Mouse (Mus musculus) thymus, adult 18-20 months (tissue): Measurements from ENCODE around the gene Plcb3.

ENCODE experiments used
- DNase-seq, 2 experiments: peaks; one replicate each; pipeline ENCODE4 v3.0.0; 2022; ENCODE audit warnings: mixed read lengths in 2 of 2

The Plcb3 gene

DNA sequence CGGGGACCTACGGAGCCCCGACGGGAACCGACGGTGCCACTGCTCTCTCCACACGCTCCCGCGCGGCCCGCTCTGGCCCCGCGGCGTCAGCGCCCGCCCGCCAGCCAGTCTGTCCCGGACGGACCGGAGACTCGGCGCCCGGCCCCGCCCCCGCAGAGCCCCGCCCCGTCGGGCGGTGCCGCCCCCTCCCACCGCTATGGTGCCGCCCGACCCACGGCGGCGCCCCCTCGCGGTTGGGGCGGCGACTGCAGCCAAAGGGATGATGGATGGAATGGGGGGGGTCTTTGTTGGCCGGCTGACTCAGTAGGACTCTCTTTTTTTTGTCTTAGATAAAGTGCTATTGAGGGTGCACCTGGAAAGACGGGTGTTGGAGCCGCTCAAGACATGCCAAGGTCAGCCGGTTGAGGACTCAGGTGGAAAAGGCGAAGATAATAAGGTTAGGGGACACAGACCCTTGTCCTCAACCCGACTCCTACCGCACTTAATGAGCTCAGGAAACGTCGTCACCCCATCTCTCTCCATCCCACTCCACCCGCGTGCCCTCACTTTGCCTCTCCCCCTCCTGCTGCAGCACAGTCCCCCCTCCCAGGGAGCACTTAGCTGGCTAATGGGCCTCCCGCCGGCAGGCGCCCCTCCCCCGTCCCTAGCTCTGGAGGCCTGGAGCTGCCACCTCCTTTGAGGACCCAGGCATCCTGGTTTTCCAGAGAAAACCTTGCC, 6.4 kb downstream of the Plcb3 start:
- DNase-seq, result peak in 1 of 2 experiments; percentile 46

DNA sequence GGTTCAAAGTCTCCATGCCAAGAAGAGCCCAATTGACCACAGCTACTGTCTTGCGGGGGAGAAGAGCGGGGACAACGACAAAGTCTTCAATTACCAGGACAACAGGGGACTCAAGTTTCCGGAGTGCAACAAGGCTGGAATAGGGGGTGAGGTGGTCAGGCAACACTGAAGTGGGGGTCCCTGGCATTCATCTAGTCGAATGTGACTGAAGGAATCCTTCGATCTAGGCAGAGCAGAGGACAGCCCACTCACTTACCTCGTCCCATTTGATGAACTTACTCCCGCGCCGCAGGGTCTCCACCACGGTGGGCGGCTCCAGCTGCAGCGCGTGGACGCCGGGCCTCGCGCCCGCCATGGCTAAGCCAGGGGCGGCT, 7.0 kb downstream of the Plcb3 start:
- no peak for DNase-seq

DNA sequence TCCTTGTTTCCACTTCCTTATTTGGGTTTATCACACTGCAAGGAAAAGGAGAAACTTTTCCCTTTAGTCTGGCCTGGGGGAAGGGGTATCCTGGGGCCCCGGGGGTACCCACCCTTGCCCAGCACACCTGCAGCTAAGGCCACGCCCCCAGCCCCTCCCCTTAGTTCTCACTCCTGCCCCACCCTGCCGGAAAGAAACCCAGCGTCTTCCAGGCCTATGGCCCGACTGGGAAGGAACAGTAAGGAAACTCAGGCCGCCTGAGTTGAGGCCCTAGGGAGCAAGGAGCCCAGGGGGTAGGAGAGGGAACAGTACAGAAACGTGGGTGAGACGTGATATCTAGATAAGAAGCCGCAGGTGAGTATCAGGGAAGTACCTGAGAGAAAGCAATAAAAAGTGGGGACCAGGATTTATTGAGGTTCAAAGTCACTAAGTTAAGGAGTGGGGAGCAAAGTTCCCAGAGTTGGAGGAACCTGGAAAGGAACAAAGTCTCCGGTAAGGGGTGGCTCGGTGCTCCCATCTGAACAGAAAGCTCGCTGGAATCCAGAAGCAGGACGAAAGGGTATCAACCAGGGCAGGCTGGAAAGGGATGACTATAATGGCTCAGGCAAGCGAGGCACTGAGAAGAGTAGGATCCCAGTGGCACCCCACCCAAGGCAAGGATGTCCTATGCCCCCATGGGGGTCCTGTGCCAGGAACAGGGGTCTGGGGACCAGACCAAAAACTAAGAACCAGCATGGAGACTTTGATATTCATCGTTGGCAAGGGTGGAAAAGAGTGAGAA, 7.6 kb downstream of the Plcb3 start:
- no peak for DNase-seq

DNA sequence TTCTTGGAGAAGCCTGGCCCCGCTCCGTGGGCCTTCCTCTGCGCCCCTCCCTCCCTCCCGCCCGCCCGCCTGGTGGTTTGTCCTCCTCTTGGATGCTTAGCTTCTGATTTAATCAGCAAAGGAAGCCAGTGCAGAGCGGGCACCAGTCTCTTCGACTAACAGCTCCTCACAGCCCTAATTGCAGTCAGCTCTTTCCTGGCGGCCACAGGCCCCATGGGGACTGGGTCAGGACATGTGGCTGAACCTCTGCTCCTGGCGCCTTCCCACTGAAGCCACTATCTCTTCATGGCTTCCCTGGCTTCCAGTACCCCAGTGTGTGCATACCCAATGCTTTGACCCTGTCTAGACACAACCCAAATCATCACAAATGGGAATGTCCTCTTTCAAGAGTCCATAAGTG, 19.8 kb downstream of the Plcb3 start:
- DNase-seq, result no peak

DNA sequence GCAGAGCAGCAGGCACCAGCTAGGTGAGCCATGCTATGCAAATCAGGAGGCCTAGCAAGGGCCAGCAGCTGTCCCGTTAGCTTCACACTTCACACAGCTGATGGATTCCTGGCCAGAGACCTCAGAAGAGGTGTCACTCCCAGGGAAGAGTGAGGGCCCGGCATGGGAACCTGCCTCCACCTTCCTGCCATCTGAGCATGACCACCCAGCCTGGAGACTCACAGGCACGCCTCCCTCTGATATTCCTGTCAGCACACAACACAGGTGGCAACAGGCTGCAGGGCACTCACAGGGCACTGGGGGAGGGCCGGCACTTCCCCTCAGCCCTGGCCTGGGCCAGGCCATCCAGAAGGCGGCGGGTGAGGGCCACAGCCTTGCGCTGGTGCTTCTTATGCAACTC, 20.8 kb downstream of the Plcb3 start:
- DNase-seq, result no peak

DNA sequence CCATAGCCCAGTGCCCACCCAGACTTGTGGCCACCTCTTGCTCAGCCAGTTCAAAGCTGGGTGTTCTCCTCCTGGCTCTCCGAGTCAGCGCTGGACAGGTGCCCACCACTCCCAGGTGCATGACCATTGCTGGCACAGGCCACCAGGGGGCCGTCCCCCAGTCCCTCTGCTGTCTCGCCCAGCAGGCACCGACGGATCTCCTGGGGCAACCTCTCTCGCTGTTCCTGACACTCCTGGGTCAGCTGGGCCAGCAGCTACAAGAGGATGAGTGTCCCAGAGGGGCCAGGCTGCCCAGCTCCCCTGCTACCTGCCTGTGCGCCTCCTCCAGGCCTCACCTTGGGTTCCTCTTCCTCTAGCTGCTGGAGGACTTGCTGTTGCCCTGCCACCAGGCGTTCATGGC, 22.2 kb downstream of the Plcb3 start:
- DNase-seq, result peak in 1 of 2 experiments; percentile 34

DNA sequence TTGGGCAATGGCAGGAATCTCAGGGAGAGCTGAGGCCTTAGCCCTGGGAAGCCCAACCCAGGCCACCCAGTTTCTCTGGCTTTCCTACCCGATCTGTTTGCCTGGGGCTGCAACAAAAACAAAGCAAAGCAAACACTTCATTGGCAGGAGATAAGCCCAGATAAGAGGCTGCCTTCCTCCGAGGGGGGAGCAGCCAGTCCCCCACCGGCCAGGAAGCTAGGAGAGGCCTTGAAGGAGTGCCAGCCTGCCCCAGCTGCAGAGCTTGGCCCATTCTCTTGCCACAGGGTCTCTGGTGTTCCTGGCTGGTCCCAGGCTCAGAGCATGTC, 23.6 kb downstream of the Plcb3 start:
- DNase-seq, result peak in 1 of 2 experiments; percentile 47

DNA sequence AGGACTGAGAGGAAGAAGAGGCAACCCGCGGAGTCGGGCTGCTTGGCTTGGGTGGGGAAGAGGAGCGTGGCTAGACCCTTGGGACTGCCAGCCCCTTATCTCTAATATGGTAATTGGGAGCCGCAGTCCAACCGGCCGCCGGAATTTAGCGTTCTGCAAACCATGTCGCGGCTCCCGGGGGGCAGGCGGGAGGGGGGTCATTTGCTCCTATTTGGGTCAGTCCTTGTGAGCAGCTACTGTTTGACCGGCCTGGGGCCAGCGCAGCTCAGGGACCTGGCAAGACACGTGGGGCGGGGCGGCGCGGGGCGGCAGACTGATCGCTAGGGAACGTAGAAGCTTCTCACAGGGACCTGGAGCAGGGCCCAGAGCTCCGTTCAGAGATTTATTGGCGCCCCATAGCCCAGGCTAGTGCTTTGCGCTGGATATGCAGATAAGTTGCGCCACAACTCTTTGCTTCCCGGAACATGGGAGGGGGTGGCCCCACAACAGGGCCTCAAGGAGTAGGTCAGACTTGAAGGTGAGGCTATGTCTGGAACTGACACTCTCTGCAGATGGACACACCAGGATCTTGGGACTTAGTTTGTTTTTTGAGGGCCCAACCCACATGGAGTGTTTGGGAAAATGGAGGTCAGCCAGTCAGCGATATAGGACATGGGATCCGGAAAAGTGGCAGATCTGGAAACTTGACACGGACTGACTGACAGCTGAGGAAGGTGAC, 24.1 kb downstream of the Plcb3 start:
- DNase-seq, result peak; percentile 48 to 54

DNA sequence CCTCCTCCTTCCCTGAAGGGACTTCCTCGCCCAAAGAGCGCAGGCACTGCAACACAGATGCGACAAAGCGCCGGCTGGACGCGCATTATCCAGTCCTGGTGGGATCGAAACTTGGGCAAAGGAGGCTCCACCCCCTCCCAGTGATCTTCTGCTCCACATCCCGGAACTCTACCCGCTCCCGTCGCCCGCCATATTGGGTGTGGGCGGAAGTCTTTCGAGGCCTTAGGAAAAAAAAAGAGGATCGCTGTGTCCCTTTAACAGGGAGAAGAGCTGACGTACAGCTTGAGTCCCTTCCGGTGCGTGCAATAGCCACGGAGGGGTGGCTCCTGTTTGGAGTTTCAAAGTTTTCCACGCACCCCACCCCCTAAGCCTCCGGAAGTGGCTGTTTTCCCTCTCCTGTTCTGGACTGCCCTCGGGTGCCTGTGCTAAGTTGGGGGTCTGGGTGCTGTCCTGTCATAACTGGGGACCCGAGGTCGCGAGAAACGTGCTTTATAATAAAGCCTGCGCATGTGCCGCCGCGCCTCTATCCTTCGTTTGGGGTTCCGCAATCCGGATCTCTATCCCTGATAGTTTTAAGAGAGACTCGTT, 24.8 kb downstream of the Plcb3 start:
- DNase-seq, result peak; percentile 73 to 82

DNA sequence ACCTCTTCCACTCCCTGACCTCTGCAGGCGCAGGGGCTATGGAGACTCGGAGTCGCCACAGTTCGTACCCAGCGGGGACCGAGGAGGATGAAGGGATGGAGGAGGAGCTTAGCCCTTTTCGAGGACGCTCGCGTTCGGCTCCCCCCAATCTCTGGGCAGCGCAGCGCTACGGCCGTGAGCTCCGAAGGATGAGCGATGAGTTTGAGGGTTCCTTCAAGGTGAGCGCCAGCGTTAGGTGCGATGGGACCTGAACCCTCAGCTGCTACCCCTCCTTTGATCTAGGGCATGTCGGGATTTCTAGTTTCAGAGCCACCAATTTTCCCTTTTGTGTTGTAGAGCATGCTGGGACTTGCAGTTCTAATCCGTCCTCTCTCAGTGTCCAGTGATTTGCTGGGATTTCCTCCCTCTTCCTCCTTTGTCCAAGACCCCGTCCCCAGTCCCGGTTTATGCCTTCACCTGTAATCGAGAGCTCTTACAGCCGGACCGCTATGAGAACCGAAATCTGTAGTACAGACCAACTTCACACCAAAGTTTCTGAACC, 25.6 kb downstream of the Plcb3 start:
- peak; percentile 36 to 48 for DNase-seq

DNA sequence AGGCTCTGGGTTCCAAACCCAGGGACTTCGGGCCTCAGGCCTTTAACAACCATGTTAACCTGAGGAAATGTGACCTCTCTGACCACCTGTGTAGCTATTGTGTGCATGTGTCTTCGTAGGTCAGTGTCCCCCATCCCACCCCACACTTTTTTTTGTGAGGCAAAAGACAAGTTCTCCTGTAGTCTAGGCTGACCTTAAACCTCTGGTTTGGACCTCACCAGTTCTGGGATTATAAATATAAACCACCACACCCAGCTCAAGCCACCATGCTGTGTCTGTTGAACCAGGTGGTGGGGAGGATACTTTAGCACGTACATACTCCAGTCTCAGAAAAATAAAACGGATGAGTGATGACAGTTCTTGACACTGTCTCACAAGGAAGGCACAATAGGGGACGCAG, 26.3 kb downstream of the Plcb3 start:
- no peak for DNase-seq

DNA sequence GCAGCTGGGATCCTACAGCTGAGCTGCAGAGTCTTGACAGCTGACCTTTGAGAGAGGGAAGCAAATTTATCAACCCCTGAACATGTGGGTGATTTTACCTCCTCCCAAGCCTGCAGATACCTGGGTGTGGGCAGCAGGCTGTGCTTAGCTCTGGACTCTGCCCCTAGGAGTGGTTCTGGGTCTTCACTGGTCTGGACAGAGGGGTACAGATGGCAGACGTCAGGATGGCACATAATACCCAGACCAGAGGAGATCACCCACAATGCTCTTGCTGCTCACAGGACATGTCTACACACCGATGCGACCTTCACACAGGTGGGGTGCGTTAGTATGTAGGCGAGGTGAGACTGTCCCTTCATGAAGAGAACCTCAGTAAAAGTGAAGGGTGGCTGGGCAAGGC, 26.7 kb downstream of the Plcb3 start:
- peak in 1 of 2 experiments; percentile 5 for DNase-seq

DNA sequence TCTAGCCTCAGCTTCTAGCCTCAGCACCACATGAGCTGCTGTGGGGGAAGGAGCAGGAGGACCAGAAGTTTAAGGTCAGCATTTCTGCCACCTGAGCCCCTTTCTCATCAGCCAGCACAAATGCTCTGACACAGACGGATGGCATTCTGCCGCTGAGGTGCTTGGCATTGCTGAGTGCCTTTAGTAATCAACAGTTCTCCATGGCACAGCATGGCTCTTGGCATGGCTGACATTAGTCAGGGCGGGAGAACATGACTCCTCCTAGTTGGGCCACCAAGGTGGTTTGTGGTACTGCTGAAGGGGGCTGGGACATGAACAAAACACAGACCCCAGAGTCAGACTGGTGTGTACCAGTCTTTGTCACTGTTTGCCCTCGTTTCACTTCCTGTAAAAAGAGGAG, 28.1 kb downstream of the Plcb3 start:
- DNase-seq, result no peak

DNA sequence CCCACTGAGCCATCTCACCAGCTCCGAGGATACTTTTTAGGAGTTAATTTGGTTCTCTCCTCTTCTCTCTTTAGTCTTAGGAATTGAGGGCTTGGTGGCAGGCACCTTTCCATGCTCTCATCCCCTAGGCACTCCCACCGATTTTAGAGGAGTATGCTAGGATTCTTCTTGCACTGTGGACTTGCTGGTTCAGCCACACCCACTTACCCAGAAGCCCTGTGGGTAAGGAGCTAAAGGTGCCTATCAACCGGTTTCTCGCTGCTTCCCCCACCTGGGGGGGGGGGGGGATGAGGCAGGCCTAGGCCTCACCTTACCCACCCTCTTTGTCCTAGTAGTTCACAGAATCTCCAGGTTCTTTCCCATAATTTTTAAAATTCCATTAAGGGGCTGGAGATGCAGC, 28.5 kb downstream of the Plcb3 start:
- DNase-seq, result no peak

DNA sequence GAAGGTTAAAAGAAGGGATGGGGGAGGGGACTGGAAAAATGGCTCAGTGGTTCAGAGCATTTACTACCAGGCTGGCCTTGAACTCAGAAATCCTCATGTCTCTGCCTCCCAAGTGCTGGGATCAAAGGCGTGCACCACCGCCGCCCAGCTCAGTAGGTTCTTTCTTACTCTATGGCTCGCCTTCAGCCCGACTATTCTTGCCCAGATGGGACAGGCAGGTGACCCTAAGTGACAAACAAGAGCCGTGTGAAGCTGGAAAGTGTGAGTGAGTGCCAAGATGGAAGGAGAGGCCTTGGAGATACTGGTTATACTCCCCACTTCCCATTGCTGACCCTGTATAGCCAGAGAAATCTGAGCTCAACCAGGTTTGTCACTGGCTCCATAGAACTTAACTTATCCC, 32.6 kb downstream of the Plcb3 start:
- peak in 1 of 2 experiments; percentile 8 for DNase-seq

DNA sequence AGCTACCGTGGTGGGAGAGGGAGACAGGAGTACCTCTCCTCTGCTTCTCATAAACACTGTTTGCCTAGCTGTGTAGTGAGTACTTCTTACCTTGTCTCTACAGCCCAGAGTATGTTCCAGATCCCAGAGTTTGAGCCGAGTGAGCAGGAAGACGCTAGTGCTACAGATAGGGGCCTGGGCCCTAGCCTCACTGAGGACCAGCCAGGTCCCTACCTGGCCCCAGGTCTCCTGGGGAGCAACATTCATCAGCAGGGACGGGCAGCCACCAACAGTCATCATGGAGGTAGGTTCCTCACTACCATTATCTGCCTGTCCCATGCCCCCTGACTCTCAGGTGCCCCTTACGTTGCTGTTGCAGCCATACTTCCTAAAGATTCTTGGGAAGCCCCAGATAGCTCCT, 33.5 kb downstream of the Plcb3 start:
- DNase-seq, result peak in 1 of 2 experiments; percentile 24

DNA sequence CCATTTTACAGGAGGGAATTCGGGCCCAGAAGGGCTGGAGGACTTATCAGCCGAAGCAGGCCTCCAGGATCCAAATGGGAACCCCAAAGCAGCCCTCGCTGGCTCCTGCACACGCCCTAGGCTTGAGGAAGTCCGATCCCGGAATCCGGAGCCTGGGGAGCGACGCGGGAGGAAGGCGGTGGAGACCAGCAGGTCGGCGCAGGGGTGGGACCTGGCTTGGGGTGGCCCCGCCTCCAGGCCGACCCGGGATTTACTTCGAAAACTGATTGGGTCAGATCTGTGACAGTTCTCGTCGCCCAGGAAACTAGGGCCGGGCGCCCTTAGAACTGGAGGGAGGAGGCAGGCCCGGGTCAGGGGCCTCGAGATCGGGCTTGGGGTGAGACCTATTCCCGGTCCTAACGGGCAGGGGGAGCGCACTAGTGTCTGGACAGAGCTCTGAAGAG, 34.0 kb downstream of the Plcb3 start, which contains the start of gene Gpr137:
TSS of gene Gpr137 (minus strand) at position 232 of the 443 bp plus-strand sequence.
- DNase-seq, result peak; percentile 95 to 96

DNA sequence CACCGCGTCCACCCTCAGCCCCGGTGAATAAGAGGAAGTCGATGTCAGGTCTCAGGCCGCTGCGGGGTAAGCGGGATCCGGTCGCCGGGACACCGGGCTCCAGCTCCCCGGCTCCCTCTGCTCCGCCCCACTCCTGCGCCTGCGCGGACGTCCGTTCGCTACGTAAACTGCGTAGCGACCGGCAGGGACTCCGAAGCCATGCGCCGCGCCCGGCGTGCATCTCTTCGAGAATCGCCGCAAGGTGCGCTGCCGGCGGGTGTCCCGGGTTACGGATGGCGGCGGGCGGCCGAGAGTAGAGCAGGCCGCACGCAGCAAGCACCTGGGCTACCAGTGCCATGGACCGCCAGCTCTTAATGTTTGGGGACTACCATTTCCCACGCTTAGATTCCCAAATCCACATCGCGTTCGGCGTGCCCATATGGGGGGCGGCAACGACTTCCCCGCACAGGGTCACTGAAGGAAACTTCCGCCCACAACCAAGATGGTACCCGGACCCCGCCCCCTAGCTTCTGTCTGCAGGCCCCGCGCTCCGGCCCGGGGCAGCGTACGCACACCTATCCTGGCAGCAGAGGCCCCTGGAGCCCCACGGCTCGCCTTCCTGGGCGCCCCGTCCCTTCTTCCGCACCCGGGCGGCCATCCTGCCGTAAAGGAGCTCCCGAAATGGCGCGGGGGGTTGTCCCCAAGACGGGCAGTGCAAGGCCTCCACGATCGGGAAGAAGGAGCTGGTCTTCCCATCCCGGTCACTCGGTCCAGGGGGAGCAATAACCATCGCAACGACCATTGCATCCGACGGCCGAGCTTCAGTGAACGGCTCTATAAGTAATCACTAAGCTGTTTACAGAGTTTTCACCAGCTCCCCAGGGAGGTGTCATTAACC, 34.7 kb downstream of the Plcb3 start, which contains the start of gene Bad:
TSS of gene Bad (plus strand) at position 490 of the 877 bp plus-strand sequence.
- DNase-seq, result peak; percentile 86 to 88

DNA sequence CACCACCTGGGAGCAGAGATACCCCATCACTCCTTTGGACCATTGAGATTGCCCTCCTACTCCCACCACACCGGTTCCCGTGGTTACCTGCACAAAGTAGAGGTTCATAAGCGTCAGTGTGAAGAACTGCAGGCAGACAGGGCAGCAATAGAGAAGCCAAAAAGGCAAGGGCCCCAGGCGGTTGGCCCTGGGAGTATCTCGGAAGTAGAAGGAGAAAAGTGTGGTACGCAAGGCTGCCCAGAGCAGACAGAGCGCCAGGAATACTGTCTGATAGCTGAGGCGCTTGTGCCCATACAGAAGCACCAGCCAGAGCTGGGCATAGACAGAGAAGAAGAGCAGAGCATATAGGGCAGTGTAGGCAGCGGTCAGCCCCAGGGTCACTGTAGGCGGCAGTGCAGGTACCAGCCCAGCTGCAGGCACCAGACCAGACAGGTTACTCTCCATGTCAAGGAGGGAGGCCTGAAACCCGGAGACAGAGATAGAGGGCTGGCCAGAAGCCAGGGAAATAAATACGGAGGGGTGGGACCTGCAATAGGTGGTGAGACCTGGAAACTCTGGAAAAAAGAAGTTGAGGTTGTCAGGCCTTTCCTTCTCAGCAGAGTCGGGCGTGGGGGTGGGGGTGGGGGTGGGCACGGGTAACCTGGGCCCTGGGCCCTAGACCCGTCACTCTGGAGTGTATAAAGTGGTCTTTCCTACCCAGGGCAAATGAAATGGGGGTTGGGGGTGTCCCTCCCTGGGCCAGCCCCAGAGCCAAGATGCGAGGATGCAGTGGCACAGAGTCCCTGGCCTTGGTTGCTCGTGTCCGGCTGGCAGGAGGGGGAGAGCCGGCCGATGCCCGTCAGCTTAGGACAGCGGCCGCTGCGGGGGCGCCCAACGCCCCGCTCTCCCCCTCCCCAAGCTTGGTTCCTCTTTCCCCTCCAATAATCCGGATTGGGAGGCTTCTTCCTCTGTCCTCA, 35.6 kb downstream of the Plcb3 start:
- DNase-seq, result peak in 1 of 2 experiments; percentile 45
